Mouse (Mus musculus) mesoderm, embryonic 11.5 days (tissue): Measurements from ENCODE around the gene Atp5d.

Experiments used
- DNase-seq: peaks from one replicate; pipeline ENCODE4 v3.0.0-alpha.2; 2012; ENCODE audit warnings: low read depth, low spot score

Gene Atp5d

DNA sequence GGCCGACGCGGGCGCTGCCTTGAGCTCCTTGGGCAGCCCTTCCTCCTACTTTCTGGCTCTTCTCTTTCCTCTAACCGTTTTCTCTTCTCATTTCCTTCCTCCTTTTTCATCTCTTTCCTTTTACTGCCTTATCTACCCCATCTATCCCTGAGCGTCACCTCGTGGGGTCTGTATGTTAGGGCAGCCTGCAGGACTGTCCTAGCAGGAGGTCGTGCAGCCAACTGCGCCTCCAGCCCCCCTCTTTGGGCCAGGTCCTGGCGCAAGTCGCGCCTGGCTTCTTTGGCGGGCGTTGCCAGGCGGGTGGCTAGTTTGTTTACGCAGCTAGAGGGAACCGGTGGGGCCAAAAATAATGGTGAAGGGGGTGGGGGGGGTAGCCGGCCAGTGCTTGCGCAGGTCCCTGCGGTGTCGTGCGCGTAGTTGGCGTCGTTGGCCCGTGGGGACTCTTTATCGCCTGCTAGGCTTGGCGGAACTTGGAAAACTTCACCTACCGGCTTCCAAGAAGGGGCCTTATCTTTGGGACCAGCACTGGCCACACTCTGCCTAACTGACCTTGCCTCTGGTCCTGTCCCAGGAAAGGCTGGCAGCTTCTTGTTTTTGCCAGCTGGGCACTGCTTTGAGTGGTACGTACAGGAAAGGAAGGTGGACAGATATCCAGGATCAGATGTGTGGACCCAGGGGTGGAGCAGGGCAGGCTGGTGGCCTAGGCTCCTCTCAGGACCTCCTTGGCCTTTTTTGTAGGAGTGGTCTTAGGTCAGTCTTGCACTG is 21.3 kb upstream of the Atp5d start:
- DNase-seq, result no peak

DNA sequence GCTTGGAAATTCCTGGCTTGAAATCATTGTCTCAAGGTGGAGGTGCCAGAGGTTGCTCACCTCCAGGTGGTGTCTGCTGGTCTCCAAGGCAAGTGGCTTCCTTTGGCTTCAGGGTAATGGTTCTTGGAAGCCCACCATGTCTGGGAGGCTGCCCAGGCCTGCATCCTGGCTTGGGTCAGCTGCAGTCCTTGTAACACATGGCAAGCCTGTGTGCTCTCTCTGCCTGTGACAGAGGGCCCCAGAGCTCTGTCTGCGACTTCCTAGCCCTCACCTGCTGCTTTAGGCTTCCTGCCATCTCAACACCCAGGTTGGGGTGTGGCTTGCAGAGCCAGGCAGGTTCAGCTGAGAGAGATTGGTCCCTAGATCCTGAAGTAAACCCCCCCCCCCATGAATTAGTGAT is 20.7 kb upstream of the Atp5d start:
- DNase-seq, result no peak

DNA sequence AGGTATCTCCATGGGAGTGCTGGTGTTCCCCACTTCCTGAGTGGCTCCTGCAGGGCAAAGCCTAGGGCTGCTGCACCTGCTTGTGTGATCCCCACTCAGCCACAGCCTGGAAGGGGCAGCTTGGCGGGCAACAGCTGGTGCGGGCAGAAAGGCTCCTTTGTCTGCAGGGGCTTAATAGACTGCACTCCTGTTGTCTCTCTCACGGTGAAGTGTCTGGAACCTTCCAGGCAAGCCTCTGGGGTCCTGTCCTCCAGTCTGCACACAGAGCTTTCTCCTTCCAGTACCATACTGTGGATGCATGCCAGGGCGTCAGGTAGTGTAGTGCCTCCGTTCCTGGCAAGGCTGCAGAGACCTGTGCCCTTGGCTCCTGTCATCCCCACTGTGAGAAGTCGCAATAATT is 19.9 kb upstream of the Atp5d start:
- no peak for DNase-seq

DNA sequence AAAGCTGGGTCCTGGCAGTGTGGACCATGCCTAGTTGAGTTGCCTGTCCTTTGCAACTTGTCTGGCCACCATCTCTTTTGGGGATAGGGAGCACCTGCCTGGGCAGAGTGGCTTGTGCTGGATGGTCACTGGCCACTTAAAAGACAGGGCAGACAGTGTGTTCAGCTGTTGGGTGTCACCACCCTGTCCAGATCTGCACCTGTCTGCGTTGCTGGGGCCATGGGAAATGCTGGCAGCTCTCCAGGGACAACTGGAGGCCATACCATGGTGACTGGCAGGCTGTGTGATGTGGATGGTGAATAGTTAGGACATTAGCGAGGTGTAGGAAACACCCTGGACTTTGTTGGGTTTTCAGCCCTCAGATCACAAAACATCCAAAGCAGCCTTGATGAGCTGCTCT is 18.3 kb upstream of the Atp5d start:
- no peak for DNase-seq

DNA sequence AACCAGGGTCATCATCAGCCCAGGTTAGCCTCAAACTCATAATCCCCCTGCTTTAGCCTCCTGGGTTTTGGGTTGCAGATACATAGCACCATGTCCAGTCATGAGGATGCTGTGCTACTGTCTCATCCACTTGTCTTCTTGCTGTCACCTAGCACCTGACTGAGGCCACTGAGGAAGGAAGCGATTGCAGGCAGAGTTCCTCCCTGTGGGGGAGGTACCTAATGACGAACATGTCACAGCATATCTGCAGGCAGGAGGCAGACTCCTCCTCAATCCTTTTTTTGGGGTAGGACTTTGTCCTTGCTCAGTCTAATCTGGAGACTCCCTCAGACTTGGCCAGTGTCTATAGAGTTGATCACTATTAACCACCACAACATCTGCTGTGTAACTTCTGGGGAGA is 16.8 kb upstream of the Atp5d start:
- DNase-seq, result no peak

DNA sequence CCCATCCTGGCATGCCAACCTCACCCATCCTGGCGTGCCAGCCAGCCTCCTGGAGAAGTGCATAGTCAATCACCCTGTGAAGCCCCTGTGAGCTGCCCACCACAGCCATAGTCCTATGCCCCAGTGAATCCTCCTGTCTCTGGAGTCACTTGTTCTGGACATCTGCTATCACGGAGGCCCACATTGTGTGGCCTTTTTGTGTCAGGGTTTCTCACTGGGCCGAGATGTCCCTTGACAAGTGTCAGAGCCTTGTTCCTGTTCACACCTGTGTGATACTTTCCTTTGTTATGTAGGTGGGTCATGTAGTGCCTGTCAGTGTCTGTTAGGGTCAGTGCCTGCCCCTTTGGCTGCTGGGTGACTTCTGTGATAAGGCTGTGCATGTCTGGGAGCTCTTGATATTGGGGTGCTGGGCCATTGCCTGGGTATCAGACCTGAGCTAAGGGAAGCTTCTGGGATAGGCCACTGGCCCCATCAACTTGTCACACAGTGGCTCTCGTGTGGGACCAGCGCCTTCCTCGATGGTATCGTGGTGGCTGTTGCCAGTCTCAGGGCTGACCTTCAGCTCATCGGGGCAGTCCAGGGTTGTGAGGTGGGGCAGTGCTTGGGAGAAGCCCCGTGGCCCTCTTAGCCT is 14.4 kb upstream of the Atp5d start:
- no peak for DNase-seq

DNA sequence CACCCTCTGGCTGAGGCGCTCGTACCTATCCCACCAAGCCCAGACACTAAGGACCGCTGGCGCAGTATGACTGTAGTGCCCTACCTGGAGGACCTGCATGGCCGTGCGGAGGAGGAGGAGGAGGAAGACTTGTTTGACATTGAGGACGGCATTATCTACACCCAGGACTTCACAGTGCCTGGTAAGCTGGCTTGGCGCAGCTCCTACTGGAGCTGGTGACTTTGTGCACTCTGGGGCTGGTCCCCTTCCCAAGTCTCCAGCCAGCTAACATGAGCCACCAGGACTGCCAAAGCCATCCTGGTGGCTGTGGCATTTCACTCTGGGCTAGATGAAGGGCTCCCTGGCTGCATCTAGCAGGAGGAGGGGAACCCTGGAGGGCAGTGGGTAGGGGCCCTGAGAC is 10.5 kb upstream of the Atp5d start:
- no peak for DNase-seq

DNA sequence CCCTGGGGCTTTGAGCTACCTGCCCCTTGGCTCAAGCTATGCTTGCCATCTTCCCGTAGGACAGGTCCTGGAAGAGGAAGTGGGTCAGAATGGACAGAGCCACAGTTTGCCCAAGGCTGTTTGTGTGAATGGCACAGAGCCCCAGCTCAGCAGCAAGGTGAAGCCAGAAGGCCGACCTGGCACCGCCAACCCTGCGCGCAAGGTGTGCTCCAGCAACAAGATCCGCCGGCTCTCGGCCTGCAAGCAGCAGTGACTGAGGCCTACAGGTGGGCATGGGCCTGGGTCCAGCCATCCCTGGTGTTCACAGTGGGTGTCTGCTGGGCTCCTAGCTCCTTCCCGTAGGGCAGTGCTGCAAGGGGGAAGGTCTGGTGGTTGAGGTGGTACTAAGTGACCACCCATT is 8.6 kb upstream of the Atp5d start:
- no peak for DNase-seq

DNA sequence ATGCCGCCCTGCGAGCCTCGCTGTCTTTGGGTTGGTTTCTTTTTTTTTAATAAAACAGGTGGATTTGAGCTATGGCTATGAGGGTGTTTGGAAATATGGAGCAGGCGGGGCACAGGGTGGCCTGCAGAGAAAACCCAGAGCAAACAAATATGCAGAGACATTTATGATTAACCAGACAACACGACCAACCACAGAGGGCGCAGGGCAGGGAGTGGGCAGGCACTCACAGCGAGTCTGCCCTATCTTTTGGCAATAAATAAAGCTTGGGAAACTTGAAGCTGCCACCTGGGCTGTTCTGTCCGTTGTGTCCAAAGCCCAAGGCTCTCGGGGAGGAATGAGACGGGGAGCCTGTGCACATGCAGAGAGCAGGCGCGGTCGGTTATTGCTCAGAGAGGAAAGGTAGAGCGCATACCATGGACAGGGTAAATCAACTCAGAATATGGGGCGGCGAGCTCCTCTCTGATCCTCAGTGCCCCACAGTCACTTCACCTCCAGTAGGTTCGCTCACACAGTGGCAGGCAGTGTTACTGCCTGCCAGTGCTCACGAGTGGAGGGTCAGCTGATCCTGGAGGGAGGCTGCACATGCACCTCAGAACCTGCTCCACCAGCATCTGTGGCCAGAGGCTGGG is 7.9 kb upstream of the Atp5d start:
- no peak for DNase-seq

DNA sequence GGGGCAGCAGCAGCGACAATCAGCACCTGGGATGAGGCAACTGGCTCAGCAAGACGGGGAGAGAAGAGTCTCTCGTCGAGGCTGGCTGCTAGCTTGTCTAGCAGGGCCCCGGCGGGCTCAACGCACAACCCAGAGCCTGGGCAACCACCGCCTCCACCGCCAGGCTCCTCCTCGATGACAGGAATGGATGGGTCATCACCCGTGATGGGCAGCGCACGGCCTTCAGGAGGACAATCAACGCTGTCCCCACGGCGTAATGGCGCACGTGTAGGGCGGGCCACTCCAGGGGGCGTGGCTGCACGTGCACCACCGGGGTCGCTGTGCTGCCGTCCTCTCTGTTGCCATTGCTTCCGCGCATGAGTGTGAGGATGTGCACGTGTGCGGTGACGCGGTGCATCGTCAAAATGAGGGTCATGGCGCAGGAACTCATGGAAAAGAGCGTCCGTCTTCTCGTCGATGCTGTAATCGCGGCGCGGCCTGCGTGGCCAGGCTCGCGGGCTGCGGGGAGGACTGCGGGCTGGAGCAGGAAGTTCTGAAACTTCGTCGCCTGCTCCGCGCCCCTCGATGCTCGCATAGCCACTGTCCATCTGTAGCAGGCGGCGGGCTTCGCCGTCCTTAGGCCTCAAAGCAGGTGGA is 7.0 kb upstream of the Atp5d start:
- no peak for DNase-seq

DNA sequence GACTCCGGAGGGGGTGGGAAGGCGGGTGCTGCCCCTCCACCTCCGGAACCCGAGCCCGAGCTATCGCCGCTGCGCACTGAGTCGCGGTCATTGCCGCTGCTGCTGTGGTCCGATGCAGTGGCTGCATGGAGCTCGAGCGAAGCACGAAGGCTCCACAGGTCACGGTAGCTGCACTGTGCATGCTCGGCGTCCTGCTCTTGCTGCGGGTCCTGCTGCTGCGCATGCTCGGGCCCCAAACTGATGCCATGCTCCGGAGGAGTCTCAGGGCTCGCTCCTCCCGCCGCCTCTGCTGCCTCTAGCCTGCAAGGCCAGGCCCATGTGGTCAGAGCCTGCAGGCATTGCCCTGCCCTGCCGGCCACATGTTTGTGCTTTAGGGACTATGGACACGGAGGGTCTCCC is 6.5 kb upstream of the Atp5d start:
- DNase-seq, result no peak

DNA sequence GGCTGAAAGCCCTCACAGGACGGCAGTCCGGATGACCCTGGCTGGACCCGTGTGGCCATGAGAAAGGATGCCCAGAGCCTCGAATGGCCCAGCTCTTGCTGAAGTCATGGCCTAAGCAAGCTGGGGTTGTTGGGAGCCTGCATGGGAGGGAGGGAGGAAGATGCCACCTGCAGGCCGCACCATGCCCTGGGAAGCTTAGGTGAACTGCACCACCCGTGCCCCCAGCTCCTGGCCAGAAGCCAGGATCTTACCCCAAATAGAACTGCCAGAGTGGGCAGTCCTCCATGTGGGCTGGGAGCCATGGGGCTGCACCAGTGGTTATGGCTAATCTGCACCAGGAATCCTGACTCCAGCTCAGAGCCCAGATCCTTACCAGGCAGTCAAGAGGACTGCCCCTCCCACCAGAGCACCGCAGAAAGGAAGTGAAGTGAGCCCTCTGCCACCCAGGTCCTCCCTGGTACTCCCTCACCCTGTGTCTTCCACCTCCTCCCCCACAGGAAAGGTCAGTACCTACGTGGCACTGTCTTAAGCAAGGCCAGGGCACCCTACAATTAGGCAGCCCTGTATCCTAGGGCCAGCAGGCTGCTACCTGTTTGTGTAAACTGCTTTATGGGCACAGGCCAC is 5.1 kb upstream of the Atp5d start:
- no peak for DNase-seq

DNA sequence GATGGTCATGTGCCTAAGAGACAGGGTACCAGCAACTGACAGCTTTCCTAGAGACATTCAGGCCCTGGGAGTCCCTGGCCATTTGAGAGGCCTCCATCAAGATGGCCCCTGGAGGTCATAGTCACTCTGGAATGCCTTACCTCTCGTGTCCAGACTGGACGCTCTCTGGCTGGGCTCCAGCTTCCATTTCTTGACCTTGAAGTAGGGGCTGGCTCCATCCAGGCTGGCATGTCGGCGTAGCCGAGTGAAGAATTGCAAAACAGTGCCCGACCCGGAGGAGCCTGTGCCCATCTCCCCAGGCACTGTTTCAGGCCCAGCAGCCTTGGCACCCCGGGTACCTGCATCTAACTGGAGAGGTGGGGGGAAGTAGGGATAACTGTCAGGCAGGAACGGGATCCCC is 4.0 kb upstream of the Atp5d start:
- no peak for DNase-seq

DNA sequence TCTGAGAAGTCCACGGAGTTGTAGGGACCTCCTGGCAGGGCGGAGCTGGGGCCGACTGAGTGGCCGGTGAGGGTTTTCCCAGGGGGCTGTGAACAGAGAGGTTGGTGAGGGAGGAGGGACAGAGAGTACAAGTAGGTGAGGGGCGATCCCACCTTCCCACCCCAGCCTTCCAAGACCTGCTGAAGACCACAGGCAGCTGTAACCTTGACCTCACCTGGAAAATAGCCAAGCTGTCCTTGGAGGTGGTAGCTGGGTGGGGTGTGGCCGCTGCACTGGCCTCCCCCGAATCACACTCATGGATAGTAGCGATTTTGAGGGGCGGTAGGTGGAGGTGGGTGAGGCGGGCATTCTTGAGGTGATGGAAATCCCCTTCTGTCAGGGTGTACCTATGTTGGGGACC is 3.3 kb upstream of the Atp5d start:
- DNase-seq, result no peak

DNA sequence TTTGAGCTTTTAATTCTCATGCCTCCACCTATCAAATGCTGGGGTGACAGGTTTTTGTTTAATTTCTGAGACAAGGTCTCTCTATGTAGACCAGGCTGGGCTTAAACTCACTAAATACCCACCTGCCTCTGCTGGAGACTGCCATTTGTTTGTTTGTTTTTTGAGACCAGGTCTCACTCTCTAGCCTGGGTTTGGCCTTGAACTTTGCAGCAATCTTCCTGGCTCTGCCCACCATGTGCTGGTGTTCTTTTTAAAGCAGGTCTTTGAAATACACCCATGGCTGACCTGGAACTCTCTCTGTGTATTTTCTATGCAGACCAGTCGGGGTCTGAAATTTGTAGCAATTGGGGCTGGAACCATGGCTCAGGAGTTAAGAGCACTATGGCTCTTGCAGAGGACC is 2.8 kb upstream of the Atp5d start:
- DNase-seq, result no peak

DNA sequence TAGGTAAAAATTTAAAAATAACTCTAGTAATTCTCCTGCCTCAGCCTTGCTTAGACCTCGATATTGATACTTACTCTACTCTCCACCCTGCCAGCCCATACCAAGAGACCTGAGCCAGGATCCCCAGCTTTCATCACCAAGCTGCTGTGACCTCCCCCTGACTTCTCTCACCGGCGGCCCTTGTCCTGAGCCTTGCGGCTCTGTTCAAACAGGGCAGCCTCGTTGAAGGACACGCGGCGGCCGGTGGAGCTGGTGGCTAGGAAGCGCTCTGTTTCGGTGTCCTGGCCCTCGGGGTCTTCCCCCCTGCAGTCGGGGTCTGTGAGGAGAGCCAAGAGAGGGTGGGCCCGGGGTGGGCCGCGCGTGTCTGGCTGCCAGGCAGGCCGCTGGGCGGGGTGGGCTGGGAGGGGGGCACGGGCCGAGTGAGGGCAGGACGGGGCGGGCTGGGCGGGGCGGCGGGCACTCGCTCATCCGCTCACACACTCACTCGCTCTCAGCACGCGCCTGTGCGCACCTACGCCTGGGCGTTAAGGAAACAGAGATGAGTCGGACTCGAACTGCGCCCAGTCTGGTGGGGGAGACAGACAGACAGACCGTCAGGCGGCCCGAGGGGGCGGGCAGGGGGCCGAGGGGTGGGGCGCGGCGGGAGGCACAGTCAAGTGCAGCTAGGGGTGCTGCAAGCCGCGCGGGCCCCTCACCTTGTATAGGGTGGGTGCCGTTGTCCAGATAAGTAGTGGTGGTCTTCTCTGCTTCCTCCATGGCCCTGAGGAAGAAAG is 2.1 kb upstream of the Atp5d start:
- no peak for DNase-seq

DNA sequence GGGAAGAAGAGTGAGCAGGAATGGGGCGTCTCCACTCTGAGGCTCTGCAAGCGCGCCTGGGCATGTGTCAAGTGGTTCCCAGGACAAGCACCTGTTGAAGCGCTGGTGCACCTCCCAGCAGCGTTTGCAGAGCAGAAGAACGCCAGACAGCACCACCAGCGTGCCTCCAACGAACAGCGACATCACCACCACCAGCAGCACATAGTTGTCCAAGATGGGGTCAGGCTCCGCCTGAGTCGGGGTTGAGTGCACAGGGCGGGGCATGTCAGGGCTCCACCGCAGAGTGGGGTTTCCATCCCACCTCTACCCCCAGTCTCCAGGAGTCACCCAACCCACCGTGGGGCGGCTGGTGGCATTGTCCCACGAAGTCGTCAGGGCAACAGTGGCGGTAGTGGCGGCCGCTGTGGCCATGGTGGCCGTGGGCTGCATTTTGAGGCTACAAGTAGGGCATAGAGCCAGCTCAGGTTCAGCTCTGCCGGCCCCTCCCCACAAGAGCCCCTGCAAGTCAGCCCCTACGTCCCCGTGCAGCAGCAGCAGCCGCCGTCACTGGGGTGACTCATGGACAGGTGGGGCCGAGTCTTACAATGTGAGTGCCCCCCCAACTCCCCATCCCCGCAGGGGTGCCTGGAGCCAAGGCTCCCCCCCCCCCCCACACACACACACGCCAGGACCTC is 1.3 kb upstream of the Atp5d start:
- no peak for DNase-seq

DNA sequence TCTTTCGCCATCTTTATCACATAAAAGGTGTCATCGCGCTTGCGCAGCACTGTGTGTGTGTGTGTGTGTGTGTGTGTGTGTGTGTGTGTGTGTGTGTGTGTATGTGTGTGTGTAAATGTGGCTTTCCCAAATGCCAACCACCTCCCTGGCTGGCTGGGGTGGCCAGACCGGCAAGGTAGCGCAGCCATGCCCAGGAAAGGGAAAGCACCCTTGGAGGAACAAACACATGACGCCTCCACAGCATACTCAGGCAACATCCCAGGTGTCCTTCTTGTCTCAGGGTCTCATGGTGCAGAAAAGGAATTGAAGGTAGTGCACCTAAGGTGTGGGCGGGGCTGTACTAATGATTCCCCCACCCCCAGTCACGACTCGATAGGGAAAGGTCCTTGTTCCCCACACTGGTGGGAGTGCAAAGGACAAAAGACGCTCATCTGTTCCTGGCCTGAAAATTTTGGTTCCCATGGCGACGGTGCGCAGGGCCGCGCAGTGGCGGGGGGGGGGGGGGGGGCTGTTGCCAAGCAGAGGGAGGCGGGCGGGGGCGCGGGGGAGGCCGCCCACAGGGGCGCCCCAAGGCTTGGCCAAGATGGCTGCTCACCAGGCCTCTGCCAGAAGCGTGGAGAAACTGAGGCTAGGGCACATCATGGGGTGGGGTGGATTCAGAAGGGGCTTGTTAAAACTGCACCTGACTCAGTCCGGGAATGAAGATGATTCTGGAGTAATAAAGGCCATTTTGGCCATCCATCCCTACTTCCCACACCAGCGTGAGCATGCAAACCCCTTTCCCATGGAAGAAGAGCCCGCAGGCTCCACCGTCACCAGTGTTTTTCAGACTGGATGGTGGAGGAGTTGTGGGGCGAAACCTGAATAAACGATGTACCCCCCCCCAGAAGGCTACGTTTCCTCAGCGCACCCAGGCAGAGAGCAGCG is 543 bp upstream of the Atp5d start:
- no peak for DNase-seq

DNA sequence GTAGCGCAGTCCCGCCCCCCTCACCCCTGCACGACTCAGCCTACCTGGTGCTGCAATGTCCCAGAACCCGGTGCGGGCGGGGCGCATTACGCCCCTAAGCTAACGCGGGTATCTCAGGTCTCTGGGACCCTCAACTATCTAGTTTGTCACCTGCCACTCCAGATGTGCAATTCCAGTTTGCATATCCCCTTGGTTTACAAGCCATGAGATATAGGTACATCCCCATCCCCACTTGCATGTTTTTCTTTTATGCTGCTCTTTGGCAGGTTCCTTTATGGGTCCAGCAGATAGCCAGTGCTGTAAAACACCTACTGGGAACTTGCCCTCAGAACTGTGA is 975 bp downstream of the Atp5d start:
- no peak for DNase-seq
